Mouse (Mus musculus): ENCODE data around the gene Alox12. TPM values are rescaled to one million over a fixed set of nuclear protein-coding genes. Genes with fewer than 3 reads are reported as not detected.

The Alox12 gene
- polyA plus RNA-seq, 1 experiment from 2014 or later = 5.8 TPM

DNA sequence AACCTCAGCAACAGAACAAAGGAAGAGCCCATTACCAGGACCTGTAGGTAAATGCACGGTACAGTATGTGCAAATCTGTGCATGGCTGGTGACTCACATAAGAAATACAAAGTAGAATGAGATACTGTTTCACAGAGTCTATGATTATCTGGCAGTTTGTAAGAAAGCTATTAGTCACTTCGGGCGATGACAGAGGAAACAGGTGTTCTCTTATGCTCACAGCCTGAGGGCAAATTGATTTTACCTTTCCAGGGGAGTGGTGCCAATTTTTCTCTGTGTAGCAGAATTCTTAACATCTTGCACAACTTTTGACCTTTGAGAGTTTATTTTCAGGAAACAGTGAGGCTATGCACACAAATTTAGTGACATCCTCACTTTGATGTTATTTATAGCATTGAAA is 29.6 kb upstream of the Alox12 start:
- Histone ChIP-seq H3K27ac (replicated peaks; ENCODE audit: low read depth, low read length) (no peak overlapping the region), H3K9ac (ENCODE audit: low read depth, low read length) (no peak overlapping the region), H3K9me3 (ENCODE audit: control insufficient read depth, low read length) (no peaks in the 10 kb centered on the region), H3K4me3 (ENCODE audit: low read depth, low read length) (no peak overlapping the region), H3K4me2 (ENCODE audit: low read depth, low read length) (no peak overlapping the region), H3K36me3 (ENCODE audit: control insufficient read depth, insufficient read depth, low read length) (no peaks in the 10 kb centered on the region), H3K27me3 (replicated peaks; ENCODE audit: control insufficient read depth, insufficient read depth, low read length) (no peaks in the 10 kb centered on the region), H3K4me1 (ENCODE audit: control insufficient read depth, insufficient read depth, low read length) (no peaks in the 10 kb centered on the region)
- WGBS = 55% methylated on average over 3 of the region's 3 CpGs
- DNase-seq (ENCODE audit: low spot score) (peak; percentile 78), ATAC-seq (ENCODE audit: low read depth) (no peak)

DNA sequence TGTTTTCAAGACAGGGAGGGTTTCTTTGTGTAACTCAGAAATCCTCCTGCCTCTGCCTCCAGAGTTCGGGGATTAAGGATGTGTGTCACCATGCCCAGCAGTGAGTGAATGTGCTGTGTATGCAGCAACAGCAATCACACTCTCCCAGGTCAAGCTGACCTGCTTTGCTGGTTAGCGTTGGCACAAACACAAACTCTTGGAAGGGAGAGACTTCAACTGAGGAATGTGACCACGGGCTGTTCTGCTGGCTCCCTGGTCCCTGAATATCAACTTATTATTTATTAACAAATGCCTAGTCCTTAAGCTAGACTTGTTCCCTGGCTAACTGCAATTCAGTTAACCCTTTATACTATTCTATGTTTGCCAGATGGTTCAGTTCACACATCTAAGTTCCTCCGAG is 28.5 kb upstream of the Alox12 start:
- no peak for ATAC-seq (ENCODE audit: low read depth)
- Histone ChIP-seq H3K9me3 (ENCODE audit: control insufficient read depth, low read length) (no peaks in the 10 kb centered on the region), H3K27ac (replicated peaks; ENCODE audit: low read depth, low read length) (no peak overlapping the region), H3K4me2 (ENCODE audit: low read depth, low read length) (no peak overlapping the region), H3K9ac (ENCODE audit: low read depth, low read length) (no peak overlapping the region), H3K36me3 (ENCODE audit: control insufficient read depth, insufficient read depth, low read length) (no peaks in the 10 kb centered on the region), H3K4me3 (ENCODE audit: low read depth, low read length) (no peak overlapping the region), H3K4me1 (ENCODE audit: control insufficient read depth, insufficient read depth, low read length) (no peaks in the 10 kb centered on the region), H3K27me3 (replicated peaks; ENCODE audit: control insufficient read depth, insufficient read depth, low read length) (no peaks in the 10 kb centered on the region)
- no peak for DNase-seq (ENCODE audit: low spot score)
- WGBS = 81% methylated on average over 4 of the region's 4 CpGs

DNA sequence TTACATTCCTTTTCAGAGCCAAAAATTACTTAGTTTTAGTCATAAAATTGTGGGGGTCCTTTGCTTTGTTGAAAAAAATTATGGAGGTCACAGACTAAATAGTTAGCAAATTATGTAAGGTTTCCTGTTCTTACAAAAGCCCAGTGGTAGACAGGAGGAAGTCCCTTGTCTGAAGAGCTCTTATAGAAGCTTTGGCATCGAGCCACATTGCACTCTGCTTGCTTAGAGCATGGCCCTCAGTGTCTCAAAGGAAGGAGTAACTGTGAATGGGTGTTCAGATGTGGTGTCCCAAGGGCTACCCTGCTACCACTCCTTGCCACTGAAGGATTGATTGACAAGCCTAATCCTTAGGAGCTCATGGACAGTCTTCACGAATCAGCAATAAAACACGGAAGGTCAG is 25.3 kb upstream of the Alox12 start:
- Histone ChIP-seq H3K9ac (ENCODE audit: low read depth, low read length) (no peak overlapping the region), H3K4me1 (ENCODE audit: control insufficient read depth, insufficient read depth, low read length) (no peaks in the 10 kb centered on the region), H3K27ac (replicated peaks; ENCODE audit: low read depth, low read length) (no peak overlapping the region; the same call in 1 of the 2 replicates), H3K27me3 (replicated peaks; ENCODE audit: control insufficient read depth, insufficient read depth, low read length) (no peaks in the 10 kb centered on the region), H3K36me3 (ENCODE audit: control insufficient read depth, insufficient read depth, low read length) (no peaks in the 10 kb centered on the region), H3K9me3 (ENCODE audit: control insufficient read depth, low read length) (no peaks in the 10 kb centered on the region), H3K4me2 (ENCODE audit: low read depth, low read length) (no peak overlapping the region), H3K4me3 (ENCODE audit: low read depth, low read length) (no peak overlapping the region)
- WGBS = 54% methylated on average over 3 of the region's 3 CpGs
- no peak for ATAC-seq (ENCODE audit: low read depth)
- peak; percentile 75 for DNase-seq (ENCODE audit: low spot score)

DNA sequence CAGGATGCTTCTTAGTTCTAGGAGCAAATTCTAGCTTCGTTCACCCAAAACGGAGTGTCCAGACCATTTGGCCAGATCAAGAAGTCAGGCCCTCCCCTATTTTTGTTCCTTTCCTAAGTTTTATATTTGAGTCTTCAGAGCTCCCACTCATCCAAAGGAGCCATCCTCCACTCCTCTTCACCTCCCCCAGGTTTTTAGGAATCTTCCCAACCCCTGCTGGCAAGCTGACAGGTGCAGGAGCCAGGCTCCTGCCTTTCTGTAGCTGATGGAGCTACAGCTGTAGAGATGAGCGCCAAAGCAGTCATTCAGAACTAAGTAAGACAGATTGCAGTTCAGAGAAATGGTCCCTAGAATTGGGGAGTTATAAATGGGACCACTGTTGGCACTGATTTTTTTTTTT is 23.8 kb upstream of the Alox12 start:
- Histone ChIP-seq H3K36me3 (ENCODE audit: control insufficient read depth, insufficient read depth, low read length) (no peaks in the 10 kb centered on the region), H3K4me1 (ENCODE audit: control insufficient read depth, insufficient read depth, low read length) (no peaks in the 10 kb centered on the region), H3K4me3 (ENCODE audit: low read depth, low read length) (no peak overlapping the region), H3K27me3 (replicated peaks; ENCODE audit: control insufficient read depth, insufficient read depth, low read length) (no peaks in the 10 kb centered on the region), H3K27ac (replicated peaks; ENCODE audit: low read depth, low read length) (no peak overlapping the region), H3K9ac (ENCODE audit: low read depth, low read length) (no peak overlapping the region), H3K4me2 (ENCODE audit: low read depth, low read length) (no peak overlapping the region), H3K9me3 (ENCODE audit: control insufficient read depth, low read length) (no peaks in the 10 kb centered on the region)
- WGBS = 74% methylated on average over 3 of the region's 3 CpGs
- ATAC-seq (ENCODE audit: low read depth) = no peak
- DNase-seq (ENCODE audit: low spot score) = no peak

DNA sequence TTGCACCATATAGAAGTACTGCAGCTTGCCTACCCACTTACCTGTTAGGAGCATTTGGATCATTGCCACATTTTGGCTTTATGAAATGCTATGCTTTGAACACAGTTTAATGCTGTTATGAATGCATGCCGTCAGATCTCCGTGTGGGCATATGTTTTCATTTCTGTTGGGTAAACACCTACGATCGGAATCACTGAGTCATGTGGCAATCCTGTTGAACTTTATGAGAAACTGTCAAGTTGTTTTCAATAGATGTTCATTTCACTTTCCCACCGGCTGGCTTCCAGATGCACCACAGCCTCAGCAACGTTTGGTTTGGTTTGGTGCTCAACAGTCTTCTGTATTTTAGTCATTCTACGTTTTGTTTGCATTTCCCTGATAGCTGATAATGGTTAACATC is 16.5 kb upstream of the Alox12 start:
- WGBS = 58% methylated on average over 7 of the region's 7 CpGs
- no peaks in the 10 kb centered on the region for H3K27me3 ChIP-seq (replicated peaks; ENCODE audit: control insufficient read depth, insufficient read depth, low read length)
- H3K9me3 ChIP-seq (ENCODE audit: control insufficient read depth, low read length) = no peaks in the 10 kb centered on the region
- DNase-seq (ENCODE audit: low spot score) = no peak
- H3K4me3 ChIP-seq (ENCODE audit: low read depth, low read length) = no peak overlapping the region
- H3K27ac ChIP-seq (replicated peaks; ENCODE audit: low read depth, low read length) = no peak overlapping the region
- H3K4me1 ChIP-seq (ENCODE audit: control insufficient read depth, insufficient read depth, low read length) = no peaks in the 10 kb centered on the region
- H3K4me2 ChIP-seq (ENCODE audit: low read depth, low read length) = no peak overlapping the region
- ATAC-seq (ENCODE audit: low read depth) = no peak
- no peak overlapping the region for H3K9ac ChIP-seq (ENCODE audit: low read depth, low read length)
- H3K36me3 ChIP-seq (ENCODE audit: control insufficient read depth, insufficient read depth, low read length) = no peaks in the 10 kb centered on the region

GRCm38 (mm10) chr11:70266405-70266804 is 11.3 kb upstream of the Alox12 start:
- Histone ChIP-seq H3K4me1 (ENCODE audit: control insufficient read depth, insufficient read depth, low read length) (no peaks in the 10 kb centered on the region), H3K27me3 (replicated peaks; ENCODE audit: control insufficient read depth, insufficient read depth, low read length) (no peaks in the 10 kb centered on the region), H3K4me2 (ENCODE audit: low read depth, low read length) (no peak overlapping the region), H3K4me3 (ENCODE audit: low read depth, low read length) (no peak overlapping the region), H3K9me3 (ENCODE audit: control insufficient read depth, low read length) (no peaks in the 10 kb centered on the region), H3K36me3 (ENCODE audit: control insufficient read depth, insufficient read depth, low read length) (no peaks in the 10 kb centered on the region), H3K9ac (ENCODE audit: low read depth, low read length) (no peak overlapping the region), H3K27ac (replicated peaks; ENCODE audit: low read depth, low read length) (peak overlapping the region; percentile 30; the same call in 1 of the 2 replicates)
- DNase-seq (ENCODE audit: low spot score) (no peak), ATAC-seq (ENCODE audit: low read depth) (no peak)
- 79% methylated on average over 1 of the region's 1 CpGs for WGBS

GRCm38 (mm10) chr11:70265819-70266218 is 10.7 kb upstream of the Alox12 start:
- no peak overlapping the region for H3K4me2 ChIP-seq (ENCODE audit: low read depth, low read length)
- peak; percentile 75 for ATAC-seq (ENCODE audit: low read depth)
- 57% methylated on average over 4 of the region's 4 CpGs for WGBS
- no peaks in the 10 kb centered on the region for H3K9me3 ChIP-seq (ENCODE audit: control insufficient read depth, low read length)
- H3K9ac ChIP-seq (ENCODE audit: low read depth, low read length) = no peak overlapping the region
- no peak overlapping the region for H3K4me3 ChIP-seq (ENCODE audit: low read depth, low read length)
- H3K4me1 ChIP-seq (ENCODE audit: control insufficient read depth, insufficient read depth, low read length) = no peaks in the 10 kb centered on the region
- H3K36me3 ChIP-seq (ENCODE audit: control insufficient read depth, insufficient read depth, low read length) = no peaks in the 10 kb centered on the region
- H3K27ac ChIP-seq (replicated peaks; ENCODE audit: low read depth, low read length) = peak overlapping the region; percentile 30; the same call in 1 of the 2 replicates
- H3K27me3 ChIP-seq (replicated peaks; ENCODE audit: control insufficient read depth, insufficient read depth, low read length) = no peaks in the 10 kb centered on the region
- peak; percentile 67 for DNase-seq (ENCODE audit: low spot score)

DNA sequence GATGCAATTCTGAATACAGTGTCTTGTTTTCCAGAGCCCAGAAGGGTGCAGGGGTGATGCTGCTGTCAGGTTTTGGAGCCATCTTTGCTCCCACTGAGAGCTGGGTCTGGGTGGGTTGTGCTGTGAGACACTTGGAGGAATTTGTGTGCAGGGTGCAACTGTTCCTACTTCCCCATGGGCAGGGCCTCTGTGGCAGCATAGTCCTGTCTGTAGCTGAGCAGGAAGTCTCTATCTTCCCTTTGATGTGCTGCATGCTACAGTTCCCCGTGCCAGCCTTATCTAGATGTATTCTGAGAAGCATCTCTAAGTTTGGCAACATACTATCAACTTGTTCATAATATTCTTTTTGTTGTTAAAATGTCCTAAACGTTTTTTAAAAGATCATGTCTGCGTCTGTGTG is 10.1 kb upstream of the Alox12 start:
- no peak overlapping the region for H3K4me2 ChIP-seq (ENCODE audit: low read depth, low read length)
- H3K27me3 ChIP-seq (replicated peaks; ENCODE audit: control insufficient read depth, insufficient read depth, low read length) = no peaks in the 10 kb centered on the region
- H3K27ac ChIP-seq (replicated peaks; ENCODE audit: low read depth, low read length) = peak overlapping the region; percentile 15; the same call in 1 of the 2 replicates
- 44% methylated on average over 3 of the region's 3 CpGs for WGBS
- H3K4me1 ChIP-seq (ENCODE audit: control insufficient read depth, insufficient read depth, low read length) = no peaks in the 10 kb centered on the region
- H3K9me3 ChIP-seq (ENCODE audit: control insufficient read depth, low read length) = no peaks in the 10 kb centered on the region
- DNase-seq (ENCODE audit: low spot score) = no peak
- ATAC-seq (ENCODE audit: low read depth) = no peak
- no peaks in the 10 kb centered on the region for H3K36me3 ChIP-seq (ENCODE audit: control insufficient read depth, insufficient read depth, low read length)
- H3K4me3 ChIP-seq (ENCODE audit: low read depth, low read length) = no peak overlapping the region
- 0 out of 2 replicates have a peak overlapping the region, but pooled peaks have one; percentile 14 for H3K9ac ChIP-seq (ENCODE audit: low read depth, low read length)

DNA sequence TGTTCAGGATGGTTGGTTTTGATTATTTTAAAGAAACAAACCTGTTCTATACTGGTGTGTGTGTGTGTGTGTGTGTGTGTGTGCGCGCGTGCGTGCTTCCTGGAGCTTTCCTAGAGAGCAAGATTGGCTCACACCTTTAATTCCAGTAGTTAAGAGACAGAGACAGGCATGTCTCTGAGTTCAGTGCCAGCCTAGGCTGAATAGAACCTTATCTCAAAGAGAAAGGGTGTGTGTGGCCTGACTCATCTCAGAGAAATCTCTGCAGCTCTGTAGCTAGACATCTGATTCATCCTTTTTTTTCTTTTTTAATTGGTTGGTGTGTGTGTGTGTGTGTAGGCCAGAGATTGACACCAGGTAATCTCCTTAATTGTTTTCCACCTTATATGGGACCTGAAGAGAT is 3.9 kb upstream of the Alox12 start:
- ATAC-seq (ENCODE audit: low read depth) (no peak), DNase-seq (ENCODE audit: low spot score) (no peak)
- Histone ChIP-seq H3K4me2 (ENCODE audit: low read depth, low read length) (no peak overlapping the region), H3K4me3 (ENCODE audit: low read depth, low read length) (no peak overlapping the region), H3K27ac (replicated peaks; ENCODE audit: low read depth, low read length) (no peak overlapping the region), H3K27me3 (replicated peaks; ENCODE audit: control insufficient read depth, insufficient read depth, low read length) (peaks cover 16% of the 10 kb centered on the region), H3K9me3 (ENCODE audit: control insufficient read depth, low read length) (no peaks in the 10 kb centered on the region), H3K4me1 (ENCODE audit: control insufficient read depth, insufficient read depth, low read length) (no peaks in the 10 kb centered on the region), H3K36me3 (ENCODE audit: control insufficient read depth, insufficient read depth, low read length) (no peaks in the 10 kb centered on the region), H3K9ac (ENCODE audit: low read depth, low read length) (no peak overlapping the region)
- WGBS = 89% methylated on average over 4 of the region's 4 CpGs

All from embryonic facial prominence, embryonic 14.5 days (tissue).